Mouse (Mus musculus) midbrain, embryonic 15.5 days (tissue): ENCODE data around the gene Mgat4a. TPM values are rescaled to one million over a fixed set of nuclear protein-coding genes. Genes with fewer than 3 reads are reported as not detected.

Experiments
- ATAC-seq: fragments of 200-750 bp; cut with Nextera tagmentation; replicated peaks from 2 replicates; pipeline ENCODE4 v1.8.0; 2017; ENCODE audit warnings: moderate TSS enrichment
- H3K27ac ChIP-seq: fragments of 300-500 bp; sonication (generic); 2 replicates; pipeline ENCODE4 v1.5.1; 2015; ENCODE audit warnings: mild to moderate bottlenecking, inconsistent platforms
- H3K27me3 ChIP-seq: fragments of 300-500 bp; sonication (generic); replicated peaks from 2 replicates; pipeline ENCODE4 v1.6.1; 2015; ENCODE audit warnings: inconsistent platforms
- H3K36me3 ChIP-seq: fragments of 300-500 bp; sonication (generic); replicated peaks from 2 replicates; pipeline ENCODE4 v1.6.1; 2015; ENCODE audit warnings: inconsistent platforms
- H3K4me1 ChIP-seq: fragments of 300-500 bp; sonication (generic); 2 replicates; pipeline ENCODE4 v1.6.1; 2015; ENCODE audit warnings: inconsistent platforms
- H3K4me2 ChIP-seq: fragments of 300-500 bp; sonication (generic); 2 replicates; pipeline ENCODE4 v1.6.1; 2015; ENCODE audit warnings: inconsistent platforms, mild to moderate bottlenecking, moderate library complexity
- H3K4me3 ChIP-seq: fragments of 300-500 bp; sonication (generic); 2 replicates; pipeline ENCODE4 v1.5.1; 2015; ENCODE audit warnings: mild to moderate bottlenecking, inconsistent platforms
- H3K9ac ChIP-seq: fragments of 300-500 bp; sonication (generic); 2 replicates; pipeline ENCODE4 v1.6.1; 2015; ENCODE audit warnings: mild to moderate bottlenecking, inconsistent platforms
- H3K9me3 ChIP-seq: fragments of 300-500 bp; sonication (generic); 2 replicates; pipeline ENCODE4 v1.6.1; 2016; ENCODE audit warnings: inconsistent platforms
- WGBS: fragments of 180-500 bp; shearing (Covaris S2); methylation state at CpG from one replicate; pipeline ENCODE4 v1.1.7; 2015; ENCODE audit warnings: mixed read lengths; 5-methylcytosine and 5-hydroxymethylcytosine counted together
- polyA plus RNA-seq: library from polyadenylated mRNA; unstranded; fragments of >200 nt; fragmentation: Nextera tagmentation; extraction: Ambion mirVana; gene quantifications from 2 replicates; pipeline ENCODE4 v1.2.1, GENCODE M21; 2015

Gene Mgat4a
- polyA plus RNA-seq, 1 experiment from 2014 or later: 11.9 TPM

DNA sequence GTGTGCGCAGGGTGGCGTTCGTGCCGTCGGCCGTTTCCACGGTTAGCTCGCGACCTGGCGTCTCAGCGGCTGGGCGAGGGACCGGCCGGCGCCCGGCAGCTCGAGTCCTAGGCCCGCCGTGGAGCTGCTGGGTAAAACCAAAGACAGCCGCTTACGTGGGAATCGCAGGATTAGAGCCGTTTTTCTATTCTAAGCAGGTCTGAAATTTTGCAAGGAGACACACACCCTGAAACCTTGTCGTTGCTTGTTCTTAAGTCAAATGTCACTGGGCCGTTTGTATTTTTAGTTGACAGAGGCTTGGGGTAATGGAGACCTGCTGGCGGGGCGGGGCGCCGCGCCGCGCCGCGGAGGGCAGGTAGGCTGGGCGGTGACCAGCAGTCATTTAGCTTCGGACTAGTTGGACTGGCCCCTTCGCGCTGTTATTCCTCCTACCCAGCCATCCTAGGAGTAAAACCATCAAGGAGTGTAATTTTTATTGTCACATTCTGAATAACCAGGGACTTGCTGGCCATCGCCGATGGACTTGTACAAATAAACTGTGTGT lies 110.4 kb downstream of the Mgat4a start:
- Histone ChIP-seq H3K4me3 (peak overlapping the region; percentile 92), H3K4me1 (peaks cover 38% of the 10 kb centered on the region), H3K27me3 (no peaks in the 10 kb centered on the region), H3K9me3 (no peaks in the 10 kb centered on the region), H3K4me2 (peak overlapping the region; percentile 94), H3K36me3 (peaks cover 11% of the 10 kb centered on the region; the same call in 1 of the 2 replicates), H3K27ac (peak overlapping the region; percentile 80), H3K9ac (peak overlapping the region; percentile 93)
- WGBS: 2% methylated on average over 40 of the region's 40 CpGs
- peak; percentile 38 for ATAC-seq

DNA sequence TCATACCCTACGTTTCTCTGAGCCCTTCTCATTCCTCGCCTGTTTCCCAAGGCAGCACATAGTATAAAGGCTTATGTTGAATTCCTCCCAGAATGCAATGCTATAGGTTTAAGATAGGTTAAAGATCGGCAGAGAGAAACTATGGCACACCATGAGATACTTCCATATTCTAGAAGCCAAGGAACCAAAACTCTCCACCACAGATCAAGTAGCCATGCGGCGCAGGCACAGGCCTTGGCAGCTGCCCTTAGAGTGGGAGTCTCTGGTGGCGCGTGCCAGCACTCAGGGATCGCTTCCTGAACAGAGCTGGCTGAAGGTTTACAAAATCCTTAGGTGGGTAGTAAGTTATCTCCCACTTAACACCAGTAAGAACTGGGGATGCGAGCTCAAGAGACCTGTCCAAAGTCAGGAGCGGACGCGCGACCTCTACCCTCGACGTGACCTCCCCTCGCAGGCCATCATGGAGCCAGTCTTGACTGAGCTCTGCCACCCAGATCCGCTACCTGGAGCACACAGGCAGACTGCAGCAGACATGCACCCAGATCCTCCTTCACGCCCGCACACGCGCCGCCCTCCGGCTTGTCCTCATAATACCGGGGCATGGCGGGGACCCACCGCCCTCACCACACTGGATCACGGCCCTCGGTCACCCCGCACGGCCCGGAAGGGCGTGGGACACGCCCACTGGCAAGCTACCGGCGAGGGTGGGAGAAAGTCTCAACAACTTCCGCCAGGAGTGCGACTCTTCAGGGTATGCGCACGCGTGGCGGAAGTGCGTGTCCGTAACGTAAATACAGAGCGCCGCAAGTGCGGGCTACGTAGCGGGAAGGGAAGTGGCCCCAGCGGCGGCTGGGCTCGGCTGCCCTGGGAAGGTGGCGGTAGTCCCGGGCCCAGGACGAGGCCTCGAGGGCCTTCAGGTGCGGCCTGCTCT lies 111.2 kb downstream of the Mgat4a start, which contains the start of the genes Coa5 and Unc50:
TSS of gene Coa5 (minus strand) at position 738 of the 931 bp plus-strand sequence.
TSS of gene Unc50 (plus strand) at position 774 of the 931 bp plus-strand sequence.
- Histone ChIP-seq H3K9me3 (no peaks in the 10 kb centered on the region), H3K36me3 (peaks cover 11% of the 10 kb centered on the region; the same call in 1 of the 2 replicates), H3K4me2 (peak within 1 kb of the TSS; percentile 94), H3K27ac (peak within 1 kb of the TSS; percentile 80), H3K4me1 (peaks cover 38% of the 10 kb centered on the region), H3K9ac (peak within 1 kb of the TSS; percentile 93), H3K4me3 (peak within 1 kb of the TSS; percentile 92), H3K27me3 (no peaks in the 10 kb centered on the region)
- WGBS: 3% methylated on average over 57 of the region's 57 CpGs
- ATAC-seq: peak; percentile 98

DNA sequence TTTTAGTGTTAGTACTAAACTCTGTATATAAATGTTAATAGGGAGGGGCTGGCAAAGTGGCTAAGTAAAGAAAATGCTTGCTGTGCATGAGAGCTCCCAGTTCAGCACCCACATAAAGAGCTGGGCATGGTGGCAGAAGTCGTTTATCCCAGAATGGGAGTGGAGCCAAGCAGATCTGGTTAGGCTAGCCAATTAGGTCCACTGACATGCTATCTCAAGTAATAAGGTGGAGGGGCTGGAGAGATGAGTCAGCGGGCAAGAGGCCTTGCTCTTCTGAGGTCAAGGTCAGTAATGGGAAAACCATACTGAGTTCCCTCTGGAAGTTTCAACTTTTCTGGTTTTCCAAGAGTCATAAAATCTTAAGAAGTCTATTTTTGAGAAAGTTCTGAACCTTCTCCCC lies 111.9 kb downstream of the Mgat4a start:
- whole genome bisulfite sequencing: 82% methylated on average over 2 of the region's 2 CpGs
- peak overlapping the region; percentile 93; the same call in 1 of the 2 replicates for H3K9ac ChIP-seq
- H3K4me1 ChIP-seq: peaks cover 38% of the 10 kb centered on the region
- peaks cover 13% of the 10 kb centered on the region; the same call in 1 of the 2 replicates for H3K36me3 ChIP-seq
- H3K4me3 ChIP-seq: peak overlapping the region; percentile 92
- peak overlapping the region; percentile 81 for H3K4me2 ChIP-seq
- H3K9me3 ChIP-seq: 0 out of 2 replicates have a peak, but pooled peaks cover 5% of the 10 kb centered on the region
- no peak overlapping the region for H3K27ac ChIP-seq
- no peak for ATAC-seq
- H3K27me3 ChIP-seq: no peaks in the 10 kb centered on the region

DNA sequence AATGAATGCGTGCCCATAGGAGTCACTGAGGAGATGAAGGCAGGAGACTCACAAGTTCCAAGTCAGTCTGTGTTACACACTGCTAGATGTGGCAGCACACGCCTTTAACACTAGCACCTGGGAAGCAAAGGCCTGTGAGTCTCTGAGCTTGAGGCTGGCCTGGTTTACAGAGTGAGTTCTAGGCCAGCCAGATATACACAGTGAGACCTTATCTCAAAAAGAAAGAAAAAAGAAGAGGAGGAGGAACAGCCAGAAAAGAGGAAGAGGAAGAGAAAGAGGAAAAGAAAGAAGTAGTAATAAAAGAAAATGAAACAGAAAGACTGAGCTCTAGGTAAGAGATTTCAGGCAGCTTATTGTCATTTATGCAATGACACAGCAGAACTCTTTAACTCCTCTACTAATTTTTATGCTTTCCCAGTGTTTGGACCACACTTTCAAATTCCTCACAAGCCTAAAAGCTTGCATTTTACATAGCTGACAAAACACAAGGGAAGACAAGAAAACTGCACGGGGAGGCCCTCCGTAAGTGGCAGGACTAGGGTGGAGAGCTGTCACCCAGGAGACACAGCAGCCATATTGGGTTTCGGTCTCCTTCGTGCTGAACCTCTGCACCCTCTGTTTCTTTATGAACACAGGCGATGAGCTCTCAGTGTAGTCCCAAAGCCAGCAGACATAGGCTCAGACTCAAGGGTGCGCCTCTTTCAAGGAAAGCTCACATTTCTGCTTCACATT lies 113.5 kb downstream of the Mgat4a start:
- Histone ChIP-seq H3K4me3 (no peak overlapping the region), H3K4me1 (peaks cover 30% of the 10 kb centered on the region), H3K27ac (no peak overlapping the region), H3K9me3 (0 out of 2 replicates have a peak, but pooled peaks cover 5% of the 10 kb centered on the region), H3K36me3 (peaks cover 9% of the 10 kb centered on the region; the same call in 1 of the 2 replicates), H3K27me3 (no peaks in the 10 kb centered on the region), H3K4me2 (no peak overlapping the region), H3K9ac (no peak overlapping the region)
- ATAC-seq: no peak
- 94% methylated on average over 8 of the region's 8 CpGs for WGBS

DNA sequence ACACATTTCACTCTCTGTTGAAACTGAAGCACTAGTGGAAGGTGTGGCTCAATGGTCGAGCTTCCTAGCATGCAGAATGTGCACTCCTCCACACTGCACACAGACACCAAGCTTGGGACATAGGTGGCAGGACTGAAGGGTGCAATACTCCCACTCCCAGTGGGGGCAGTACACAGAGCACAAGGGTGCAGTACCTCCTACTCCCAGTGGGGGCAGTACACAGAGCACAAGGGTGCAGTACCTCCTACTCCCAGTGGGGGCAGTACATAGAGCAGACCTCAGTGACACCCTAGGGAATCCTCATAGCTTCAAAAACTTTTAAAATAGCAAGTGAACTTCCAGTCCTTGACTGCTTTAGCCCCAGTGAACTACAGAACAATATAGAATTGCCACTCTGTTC lies 121.4 kb downstream of the Mgat4a start:
- H3K4me2 ChIP-seq: no peak overlapping the region
- H3K27me3 ChIP-seq: no peaks in the 10 kb centered on the region
- WGBS: 100% methylated on average over 1 of the region's 1 CpGs
- 0 out of 2 replicates have a peak, but pooled peaks cover 5% of the 10 kb centered on the region for H3K9me3 ChIP-seq
- ATAC-seq: no peak
- no peaks in the 10 kb centered on the region for H3K4me1 ChIP-seq
- H3K36me3 ChIP-seq: peaks cover 31% of the 10 kb centered on the region; the same call in 1 of the 2 replicates
- H3K9ac ChIP-seq: no peak overlapping the region
- no peak overlapping the region for H3K27ac ChIP-seq
- H3K4me3 ChIP-seq: no peak overlapping the region

DNA sequence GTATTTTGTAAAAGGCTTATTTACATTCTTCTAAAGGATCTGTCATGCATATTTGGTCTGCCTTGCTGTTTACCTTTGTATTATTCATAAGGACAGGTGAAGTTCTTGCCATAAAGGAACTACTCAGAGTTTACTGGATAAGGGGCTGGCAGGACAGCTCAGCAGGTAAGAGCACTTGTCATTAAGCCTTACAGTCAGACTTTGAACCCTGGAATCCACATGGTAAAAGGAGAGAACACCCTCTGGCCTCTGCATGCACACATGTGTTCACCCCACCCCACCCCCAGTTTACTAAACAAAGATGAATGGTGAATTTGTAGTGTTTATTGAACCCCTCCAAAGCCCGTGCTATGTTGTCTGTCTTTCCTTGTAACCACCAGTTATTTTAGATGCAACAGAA lies 125.4 kb downstream of the Mgat4a start:
- WGBS: 87% methylated on average over 1 of the region's 1 CpGs
- Histone ChIP-seq H3K4me2 (no peak overlapping the region), H3K36me3 (peaks cover 23% of the 10 kb centered on the region; the same call in 1 of the 2 replicates), H3K27me3 (no peaks in the 10 kb centered on the region), H3K27ac (no peak overlapping the region), H3K4me3 (no peak overlapping the region), H3K4me1 (no peaks in the 10 kb centered on the region), H3K9me3 (no peaks in the 10 kb centered on the region), H3K9ac (no peak overlapping the region)
- no peak for ATAC-seq

DNA sequence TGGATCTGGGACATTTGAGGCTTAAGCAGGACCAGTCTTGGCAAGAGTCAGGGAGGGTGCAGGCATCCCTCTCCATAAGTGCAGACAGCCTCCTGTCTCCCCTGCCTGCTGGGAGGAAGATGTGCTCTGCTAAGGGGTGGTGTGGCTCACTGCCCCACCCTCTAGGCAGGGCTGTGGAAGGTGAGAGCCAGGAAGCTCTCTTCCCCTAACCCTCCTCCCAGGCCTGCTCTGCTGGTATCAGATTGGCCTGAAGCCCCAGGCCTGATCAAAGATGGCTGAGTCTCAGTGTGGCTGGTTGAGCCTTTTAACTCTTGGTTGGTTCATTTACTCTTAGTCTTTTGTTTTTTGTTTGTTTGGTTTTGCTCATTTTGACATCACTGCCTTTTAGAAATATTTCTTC lies 131.2 kb downstream of the Mgat4a start:
- Histone ChIP-seq H3K9ac (no peak overlapping the region), H3K9me3 (no peaks in the 10 kb centered on the region), H3K4me1 (no peaks in the 10 kb centered on the region), H3K4me3 (no peak overlapping the region), H3K27ac (no peak overlapping the region), H3K4me2 (no peak overlapping the region), H3K27me3 (no peaks in the 10 kb centered on the region), H3K36me3 (peaks cover 5% of the 10 kb centered on the region; the same call in 1 of the 2 replicates)
- no peak for ATAC-seq

DNA sequence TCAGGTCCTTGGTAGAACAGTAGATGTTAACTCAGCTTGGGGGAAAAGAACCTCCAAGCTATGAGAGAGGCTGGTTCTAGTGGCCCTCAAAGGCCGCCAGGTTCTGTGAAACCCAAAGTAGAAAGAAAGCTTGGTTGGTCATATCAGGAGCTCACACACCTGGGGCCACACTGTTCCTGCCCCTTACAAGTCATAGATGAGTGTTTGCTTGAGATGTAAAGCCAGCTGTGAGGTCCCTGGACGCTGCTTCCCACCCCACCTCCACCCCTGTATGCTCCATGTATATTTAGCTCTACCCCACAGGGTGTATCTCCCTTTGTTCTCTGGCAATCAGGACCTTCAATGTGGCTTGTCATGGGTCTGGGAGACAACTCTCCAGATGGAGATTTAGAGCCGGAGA lies 132.1 kb downstream of the Mgat4a start:
- H3K27ac ChIP-seq: no peak overlapping the region
- H3K4me2 ChIP-seq: no peak overlapping the region
- no peaks in the 10 kb centered on the region for H3K9me3 ChIP-seq
- H3K36me3 ChIP-seq: peaks cover 9% of the 10 kb centered on the region; the same call in 1 of the 2 replicates
- 70% methylated on average over 3 of the region's 3 CpGs for WGBS
- no peak overlapping the region for H3K4me3 ChIP-seq
- no peaks in the 10 kb centered on the region for H3K4me1 ChIP-seq
- H3K27me3 ChIP-seq: no peaks in the 10 kb centered on the region
- no peak overlapping the region for H3K9ac ChIP-seq
- no peak for ATAC-seq

DNA sequence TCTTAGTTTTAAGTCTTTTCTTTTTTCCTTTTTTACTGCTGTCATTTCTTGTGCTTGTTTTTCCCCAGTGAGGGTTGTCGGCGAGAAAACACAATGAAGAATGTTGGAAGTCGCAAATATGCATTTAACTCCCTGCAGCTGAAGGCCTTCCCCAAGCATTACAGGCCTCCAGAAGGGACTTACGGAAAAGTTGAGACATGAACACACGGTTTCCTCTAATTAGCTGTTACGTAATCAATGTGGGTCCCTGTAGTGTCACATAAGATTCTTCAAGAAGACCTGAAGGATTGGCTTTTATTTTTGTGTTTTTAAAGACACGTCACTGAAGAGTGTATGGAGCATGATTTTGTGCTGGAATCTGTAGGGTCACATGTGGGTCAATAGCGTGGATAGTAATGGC lies 132.8 kb downstream of the Mgat4a start:
- H3K4me2 ChIP-seq: no peak overlapping the region
- peaks cover 9% of the 10 kb centered on the region; the same call in 1 of the 2 replicates for H3K36me3 ChIP-seq
- H3K27me3 ChIP-seq: no peaks in the 10 kb centered on the region
- H3K27ac ChIP-seq: no peak overlapping the region
- H3K9ac ChIP-seq: no peak overlapping the region
- H3K4me1 ChIP-seq: no peaks in the 10 kb centered on the region
- 90% methylated on average over 8 of the region's 8 CpGs for WGBS
- H3K9me3 ChIP-seq: no peaks in the 10 kb centered on the region
- ATAC-seq: no peak
- no peak overlapping the region for H3K4me3 ChIP-seq

DNA sequence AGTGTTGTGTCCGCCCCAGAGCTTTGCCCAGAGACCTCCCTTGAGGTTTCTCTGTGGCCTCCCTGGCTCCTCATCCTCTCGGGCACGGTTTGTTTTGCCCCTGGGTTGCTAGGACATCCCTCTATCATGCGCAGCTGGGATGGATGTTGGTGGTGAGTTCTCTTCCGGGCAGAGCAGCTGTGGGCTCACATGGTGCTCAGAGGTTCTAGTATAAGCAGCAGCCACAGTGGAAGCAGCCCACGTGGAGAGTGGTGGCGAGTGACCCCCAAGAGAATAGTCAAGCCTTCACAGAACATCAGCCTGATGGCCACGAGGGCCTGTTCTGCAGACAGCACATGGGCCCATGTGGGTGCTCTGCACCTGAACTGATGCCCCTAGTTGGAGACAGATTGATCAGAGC lies 133.6 kb downstream of the Mgat4a start:
- Histone ChIP-seq H3K4me1 (no peaks in the 10 kb centered on the region), H3K9me3 (no peaks in the 10 kb centered on the region), H3K36me3 (peaks cover 9% of the 10 kb centered on the region; the same call in 1 of the 2 replicates), H3K4me2 (no peak overlapping the region), H3K27me3 (no peaks in the 10 kb centered on the region), H3K27ac (no peak overlapping the region), H3K9ac (no peak overlapping the region), H3K4me3 (no peak overlapping the region)
- ATAC-seq: no peak
- 88% methylated on average over 8 of the region's 8 CpGs for WGBS

DNA sequence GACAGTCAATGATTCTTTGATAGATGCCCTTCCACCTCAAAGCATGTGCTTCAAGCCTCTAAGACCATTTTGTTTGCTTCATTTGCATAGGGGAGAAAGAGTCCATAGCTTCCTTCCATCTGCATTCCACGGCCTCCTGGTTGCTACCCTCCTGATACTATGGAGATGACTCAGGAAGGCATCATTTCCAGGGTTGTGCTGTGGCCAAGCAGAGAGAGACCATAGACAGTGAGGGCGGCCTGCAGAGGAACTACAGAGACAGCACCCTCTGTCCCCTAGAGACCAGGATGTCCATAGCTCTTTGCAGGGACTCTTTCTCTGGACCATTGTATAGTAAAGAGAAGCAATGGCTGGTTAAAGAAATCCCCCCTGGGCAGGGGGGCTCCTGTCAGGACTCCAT lies 135.7 kb downstream of the Mgat4a start:
- Histone ChIP-seq H3K4me3 (no peak overlapping the region), H3K9me3 (no peaks in the 10 kb centered on the region), H3K4me1 (no peaks in the 10 kb centered on the region), H3K27me3 (no peaks in the 10 kb centered on the region), H3K4me2 (no peak overlapping the region), H3K9ac (no peak overlapping the region), H3K36me3 (peaks cover 9% of the 10 kb centered on the region; the same call in 1 of the 2 replicates), H3K27ac (no peak overlapping the region)
- whole genome bisulfite sequencing: 81% methylated on average over 2 of the region's 2 CpGs
- ATAC-seq: no peak

DNA sequence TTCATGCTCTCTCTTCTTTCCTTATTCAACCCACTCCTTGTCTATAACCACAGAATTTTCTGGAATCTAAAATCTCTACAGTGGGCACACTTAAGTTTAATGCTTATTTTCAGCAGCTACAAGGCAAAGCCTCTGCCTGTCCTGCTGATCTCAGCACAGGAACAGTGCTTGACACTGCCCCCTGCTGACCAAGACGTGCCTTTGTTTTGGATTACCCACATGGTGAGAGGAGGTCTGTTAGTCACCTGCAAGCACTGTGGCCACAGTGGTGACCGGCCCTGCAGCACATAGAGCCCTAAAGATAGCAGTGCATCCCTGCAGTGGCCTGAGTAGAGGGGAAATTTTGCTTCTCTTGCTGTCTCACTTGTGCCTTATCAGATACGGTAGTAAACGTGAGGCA lies 139.1 kb downstream of the Mgat4a start:
- H3K4me1 ChIP-seq: no peaks in the 10 kb centered on the region
- peaks cover 5% of the 10 kb centered on the region; the same call in 1 of the 2 replicates for H3K36me3 ChIP-seq
- H3K27ac ChIP-seq: no peak overlapping the region
- ATAC-seq: no peak
- H3K27me3 ChIP-seq: no peaks in the 10 kb centered on the region
- no peak overlapping the region for H3K4me2 ChIP-seq
- 60% methylated on average over 4 of the region's 4 CpGs for WGBS
- no peak overlapping the region for H3K9ac ChIP-seq
- no peaks in the 10 kb centered on the region for H3K9me3 ChIP-seq
- no peak overlapping the region for H3K4me3 ChIP-seq
